Mouse (Mus musculus) heart, embryonic 14.5 days (tissue): ENCODE data around the gene Rft1. TPM values are rescaled to one million over a fixed set of nuclear protein-coding genes. Genes with fewer than 3 reads are reported as not detected.
A peak's percentile ranks its signal among the peaks of the same experiment; 100 is the strongest.

ENCODE experiments used
- ATAC-seq: fragments of 200-750 bp; cut with Nextera tagmentation; 2 replicates; pipeline ENCODE4 v1.8.0; 2017; ENCODE audit warnings: low read depth, moderate TSS enrichment; ENCODE audit not compliant: insufficient number of reproducible peaks, insufficient read depth, low FRiP score
- H3K27ac ChIP-seq, 2 experiments: fragments of 200-500 bp in 1 of 2; fragments of 300-500 bp in 1 of 2; sonication (generic) in 1 of 2; replicated peaks in 1 of 2; 2 replicates each; pipeline ENCODE4 v1.5.1; 2012 to 2014; ENCODE audit warnings: low read depth in 2 of 2, low read length in 2 of 2, control low read depth in 1 of 2, mild to moderate bottlenecking in 1 of 2, mixed read lengths in 1 of 2; ENCODE audit not compliant: control insufficient read depth in 1 of 2, insufficient read depth in 1 of 2
- H3K27me3 ChIP-seq: fragments of 300-500 bp; sonication (generic); 2 replicates; pipeline ENCODE4 v1.6.1; 2014; ENCODE audit warnings: mild to moderate bottlenecking, low read length, control low read depth; ENCODE audit not compliant: control insufficient read depth, insufficient read depth
- H3K36me3 ChIP-seq: fragments of 300-500 bp; sonication (generic); 2 replicates; pipeline ENCODE4 v1.6.1; 2014; ENCODE audit warnings: mild to moderate bottlenecking, control low read depth, low read length, mixed read lengths; ENCODE audit not compliant: control insufficient read depth, insufficient read depth
- H3K4me1 ChIP-seq, 2 experiments: fragments of 200-500 bp in 1 of 2; fragments of 300-500 bp in 1 of 2; sonication (generic) in 1 of 2; 2 replicates each; pipeline ENCODE4 v1.6.1; 2012 to 2014; ENCODE audit warnings: low read length in 2 of 2, control low read depth in 1 of 2, mixed read lengths in 1 of 2; ENCODE audit not compliant: control insufficient read depth in 2 of 2, insufficient read depth in 2 of 2
- H3K4me2 ChIP-seq: fragments of 300-500 bp; sonication (generic); 2 replicates; pipeline ENCODE4 v1.6.1; 2014; ENCODE audit warnings: mild to moderate bottlenecking, low read length
- H3K4me3 ChIP-seq, 2 experiments: fragments of 200-500 bp in 1 of 2; fragments of 300-500 bp in 1 of 2; sonication (generic) in 1 of 2; 2 replicates each; pipeline ENCODE4 v1.5.1; 2012 to 2014; ENCODE audit warnings: low read length in 2 of 2, mild to moderate bottlenecking in 2 of 2, control low read depth in 1 of 2, low read depth in 1 of 2, moderate library complexity in 1 of 2; ENCODE audit not compliant: control insufficient read depth in 1 of 2, insufficient read depth in 1 of 2
- H3K9ac ChIP-seq: fragments of 300-500 bp; sonication (generic); 2 replicates; pipeline ENCODE4 v1.6.1; 2014; ENCODE audit warnings: mild to moderate bottlenecking, low read length
- H3K9me3 ChIP-seq: fragments of 300-500 bp; sonication (generic); 2 replicates; pipeline ENCODE4 v1.6.1; 2016; ENCODE audit warnings: low read length, control low read depth; ENCODE audit not compliant: control insufficient read depth
- WGBS: fragments of 180-500 bp; shearing (Covaris S2); extraction: QIAGEN DNeasy Blood & Tissue Kit; methylation state at CpG from one replicate; pipeline ENCODE4 v1.1.7; 2014; 5-methylcytosine and 5-hydroxymethylcytosine counted together
- polyA plus RNA-seq: library from polyadenylated mRNA; unstranded; fragments of >200 nt; fragmentation: Nextera tagmentation; extraction: Ambion mirVana; gene quantifications from 2 replicates; pipeline ENCODE4 v1.2.1, GENCODE M21; 2014

The Rft1 gene
- polyA plus RNA-seq, 1 experiment from 2014 or later, result 11.8 TPM

- Histone ChIP-seq H3K4me1 (peaks cover 4 to 24% of the 10 kb centered on the region in 2 experiments; a peak in 3 of 4 replicates), H3K9ac (peak overlapping the region; percentile 84; the same call in 1 of the 2 replicates)
These were observed 29.9 kb upstream of the Rft1 start for GRCm38 (mm10) chr14:30624277-30624721.

DNA sequence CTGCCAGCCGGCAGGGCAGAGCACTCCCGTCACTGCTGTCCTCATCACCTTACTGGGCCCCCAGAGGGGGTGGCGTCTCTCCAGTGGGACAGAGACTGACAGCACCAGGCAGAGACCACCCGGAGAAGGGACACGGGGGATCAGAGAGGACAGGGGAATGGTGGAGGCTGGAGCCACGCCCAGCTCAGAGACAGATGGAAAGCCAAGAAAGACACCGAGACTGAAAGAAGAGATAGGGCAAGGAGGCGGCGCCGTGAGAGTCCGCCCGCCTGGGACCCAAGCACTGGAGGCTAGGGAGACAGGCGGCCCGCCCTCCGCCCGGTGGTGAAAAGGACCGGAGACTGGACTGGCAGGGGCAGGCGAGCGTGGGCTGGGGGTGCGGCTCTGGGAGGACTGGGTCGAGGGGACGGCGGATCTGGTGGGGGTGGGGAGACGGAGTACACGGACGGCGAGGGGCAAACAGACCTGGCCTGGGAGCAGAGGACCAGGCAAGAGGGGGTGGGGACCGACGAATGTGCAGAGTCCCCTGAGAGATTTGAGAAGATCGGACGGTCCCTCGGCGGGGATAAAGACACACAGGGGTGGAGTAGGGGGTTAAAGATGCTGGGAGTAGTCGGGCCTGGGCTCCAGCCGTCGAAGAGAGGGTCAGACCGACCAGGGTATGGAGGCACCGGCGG is 28.9 kb upstream of the Rft1 start:
- under 1% methylated on average over 39 of the region's 39 CpGs for WGBS
- Histone ChIP-seq H3K4me1 (peaks cover 3 to 21% of the 10 kb centered on the region in 2 experiments; a peak in 3 of 4 replicates), H3K27me3 (no peaks in the 10 kb centered on the region), H3K27ac (peak overlapping the region in 1 of 2 experiments; percentile 61; a peak in 2 of 4 replicates), H3K4me3 (peak overlapping the region; percentile 65 to 80), H3K36me3 (no peaks in the 10 kb centered on the region), H3K9ac (peak overlapping the region; percentile 84), H3K4me2 (peak overlapping the region; percentile 84), H3K9me3 (no peaks in the 10 kb centered on the region)
- peak; percentile 20; the same call in 1 of the 2 replicates for ATAC-seq

More at GRCm38 (mm10) chr14:30624277-30624721, 29.9 kb upstream of the Rft1 start:
- Histone ChIP-seq H3K4me3 (peak overlapping the region; percentile 5 to 80; a peak in 3 of 4 replicates), H3K4me2 (peak overlapping the region; percentile 84), H3K9me3 (no peaks in the 10 kb centered on the region), H3K27ac (peak overlapping the region in 1 of 2 experiments; percentile 61; a peak in 1 of 4 replicates), H3K27me3 (no peaks in the 10 kb centered on the region), H3K36me3 (no peaks in the 10 kb centered on the region)
- ATAC-seq, result no peak
- 52% methylated on average over 8 of the region's 8 CpGs for WGBS

DNA sequence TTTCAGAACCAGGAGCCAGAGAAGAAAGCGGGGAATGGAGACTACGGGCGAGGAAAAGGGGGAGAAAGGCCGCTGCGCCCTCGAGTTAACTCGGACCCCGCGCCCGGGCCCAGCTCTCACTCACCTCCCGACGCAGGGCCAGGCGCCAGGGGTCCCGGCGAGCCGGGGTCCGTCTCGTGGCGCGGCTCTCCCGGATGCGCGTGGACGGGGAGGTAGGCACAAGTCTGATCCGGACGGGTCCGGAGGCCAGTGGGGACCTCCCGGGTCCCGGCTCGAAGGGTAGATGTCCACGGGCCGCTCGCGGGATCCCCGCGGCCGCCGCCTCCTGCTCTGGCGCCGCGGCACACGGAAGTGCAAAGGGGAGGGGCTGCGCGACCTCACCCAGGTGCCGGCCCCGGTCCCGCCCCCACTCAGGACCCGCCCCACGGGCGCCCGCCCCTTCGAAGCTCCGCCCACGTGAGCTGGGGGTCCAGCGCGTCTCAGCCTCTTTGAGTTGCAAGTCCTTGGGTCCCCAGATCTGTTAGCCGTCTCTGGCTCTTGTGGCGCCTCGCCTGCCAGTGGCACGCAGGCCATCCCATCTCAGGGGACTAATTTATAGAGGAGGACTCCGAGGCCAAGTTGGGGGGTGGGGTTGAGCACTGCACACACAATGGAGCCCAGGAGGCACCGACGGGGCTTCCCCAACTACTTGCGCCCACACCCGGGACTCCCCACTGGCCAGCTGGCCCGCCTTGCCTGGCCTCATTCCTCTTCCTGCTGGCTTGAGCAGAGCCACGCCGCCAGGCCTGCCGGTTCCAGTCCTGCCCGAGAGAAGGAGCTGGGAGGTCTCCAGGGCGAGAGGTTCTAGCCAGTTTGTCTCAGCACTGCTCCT is 28.1 kb upstream of the Rft1 start, which contains the start of gene Prkcd:
Gene Prkcd, minus strand, starts transcription at position 355 of the 871 bp plus-strand sequence.
- Histone ChIP-seq H3K4me2 (peak within 1 kb of the TSS; percentile 84), H3K36me3 (no peaks in the 10 kb centered on the region), H3K4me1 (peaks cover 5 to 25% of the 10 kb centered on the region in 2 experiments; a peak in 3 of 4 replicates), H3K27me3 (no peaks in the 10 kb centered on the region), H3K9ac (peak within 1 kb of the TSS; percentile 84), H3K27ac (peak within 1 kb of the TSS; percentile 9 to 61; a peak in 3 of 4 replicates), H3K9me3 (no peaks in the 10 kb centered on the region), H3K4me3 (peak within 1 kb of the TSS; percentile 65 to 80)
- WGBS, result under 1% methylated on average over 62 of the region's 71 CpGs
- ATAC-seq, result peak; percentile 65

GRCm38 (mm10) chr14:30626756-30627742 is 27.1 kb upstream of the Rft1 start:
- H3K4me2 ChIP-seq, result peak overlapping the region; percentile 84
- peaks cover 5 to 30% of the 10 kb centered on the region in 2 experiments; a peak in 3 of 4 replicates for H3K4me1 ChIP-seq
- peak overlapping the region; percentile 84; the same call in 1 of the 2 replicates for H3K9ac ChIP-seq
- H3K27ac ChIP-seq, result peak overlapping the region in 1 of 2 experiments; percentile 61; a peak in 3 of 4 replicates
- peak overlapping the region; percentile 65 to 80 for H3K4me3 ChIP-seq
- WGBS, result 62% methylated on average over 12 of the region's 12 CpGs
- H3K9me3 ChIP-seq, result no peaks in the 10 kb centered on the region
- H3K27me3 ChIP-seq, result no peaks in the 10 kb centered on the region
- no peak for ATAC-seq
- H3K36me3 ChIP-seq, result no peaks in the 10 kb centered on the region

GRCm38 (mm10) chr14:30628235-30628634 is 25.9 kb upstream of the Rft1 start:
- H3K4me2 ChIP-seq, result no peak overlapping the region
- ATAC-seq, result no peak
- no peaks in the 10 kb centered on the region for H3K36me3 ChIP-seq
- no peaks in the 10 kb centered on the region for H3K27me3 ChIP-seq
- H3K4me1 ChIP-seq, result peaks cover 5 to 36% of the 10 kb centered on the region in 2 experiments
- H3K4me3 ChIP-seq, result no peak overlapping the region
- no peak overlapping the region for H3K27ac ChIP-seq
- H3K9ac ChIP-seq, result no peak overlapping the region
- 90% methylated on average over 5 of the region's 5 CpGs for WGBS
- H3K9me3 ChIP-seq, result no peaks in the 10 kb centered on the region

- H3K36me3 ChIP-seq, result no peaks in the 10 kb centered on the region
- H3K9ac ChIP-seq, result no peak overlapping the region
- WGBS, result 50% methylated on average over 4 of the region's 4 CpGs
These were observed 24.3 kb upstream of the Rft1 start for GRCm38 (mm10) chr14:30629839-30630238.

More at GRCm38 (mm10) chr14:30629839-30630238, 24.3 kb upstream of the Rft1 start:
- Histone ChIP-seq H3K27ac (no peak overlapping the region), H3K4me3 (no peak overlapping the region), H3K4me1 (peaks cover 7 to 31% of the 10 kb centered on the region in 2 experiments), H3K27me3 (no peaks in the 10 kb centered on the region), H3K4me2 (no peak overlapping the region), H3K9me3 (no peaks in the 10 kb centered on the region)
- no peak for ATAC-seq
